Mouse (Mus musculus): ENCODE measurements at regions not wholly inside any gene's neighbourhood (a gene's known extent, or its start where the extent isn't known, plus 50 kb on each side); places are given as distances from the start of the nearest gene placed in this dataset.

- no peak for TF ChIP-seq CTCF (IDR thresholded peaks at IDR 0.05; ENCODE audit: borderline replicate concordance, extremely low read depth, insufficient read depth, insufficient read length)
- TF ChIP-seq POLR2A (IDR thresholded peaks at IDR 0.05; ENCODE audit: borderline replicate concordance, extremely low read depth, insufficient read depth, insufficient read length, poor library complexity, severe bottlenecking) = no peak
Observed at GRCm38 (mm10) chr3:133659759-133660158, 114.8 kb upstream of the Tet2 start.

Measured in brain, embryonic 14.5 days (tissue).